Mouse (Mus musculus): ENCODE data around the gene Lrrc51. TPM values are rescaled to one million over a fixed set of nuclear protein-coding genes. Genes with fewer than 3 reads are reported as not detected.

The Lrrc51 gene
- 5.2 and 8.2 TPM in 2 replicates for polyA plus RNA-seq (2012; rRNA removed)

DNA sequence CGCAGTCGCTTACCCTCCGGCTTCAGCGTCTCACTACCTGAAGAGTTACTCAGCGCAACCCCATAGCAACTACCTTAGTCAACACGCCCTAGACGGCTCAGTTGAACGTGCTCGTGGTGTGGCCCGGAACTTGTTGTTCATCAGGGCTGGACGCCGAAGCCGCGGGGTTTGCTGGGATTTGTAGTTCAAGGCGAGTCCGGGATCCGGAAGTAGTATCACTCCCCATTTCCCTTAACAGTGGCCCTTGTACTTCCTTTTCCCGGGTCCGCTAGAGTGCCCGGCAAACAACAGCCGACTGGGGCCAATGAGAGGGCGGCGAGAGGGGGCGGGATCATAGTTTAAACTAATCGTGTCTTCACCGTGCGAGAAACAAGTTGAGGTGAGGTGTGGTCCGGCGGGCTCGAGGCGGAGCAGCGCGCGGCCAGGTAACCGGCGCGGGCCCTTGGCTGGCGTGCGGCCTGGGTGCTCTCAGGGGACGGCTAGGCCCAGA lies at the start of gene Lrrc51, which contains the start of gene Numa1:
Gene Lrrc51 (minus strand): TSS at position 145 of the 490 bp plus-strand sequence.
Gene Numa1 (plus strand): TSS at position 361 of the 490 bp plus-strand sequence.

DNA sequence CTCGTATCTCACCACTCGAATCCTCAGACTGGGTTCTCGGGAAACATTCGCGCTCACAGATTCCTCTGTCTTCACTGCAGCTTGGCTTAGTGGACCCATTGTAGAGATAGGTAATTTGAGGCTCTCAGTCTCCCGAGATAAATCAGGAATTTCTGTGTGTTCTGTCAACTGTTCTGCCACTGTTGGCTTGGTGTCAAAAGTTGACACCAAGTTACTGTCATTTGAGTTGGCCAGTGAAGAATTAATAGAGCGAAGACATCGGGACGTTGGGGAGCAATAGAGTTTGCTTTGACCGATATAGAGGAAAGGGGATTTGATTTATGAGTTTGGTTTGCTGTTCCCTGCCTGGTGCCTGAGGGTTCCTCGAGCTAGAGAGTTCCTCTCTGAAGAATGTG lies 27.4 kb downstream of the Lrrc51 start, which contains the start of gene Tomt:
Gene Tomt (minus strand): TSS at position 73 of the 395 bp plus-strand sequence.

DNA sequence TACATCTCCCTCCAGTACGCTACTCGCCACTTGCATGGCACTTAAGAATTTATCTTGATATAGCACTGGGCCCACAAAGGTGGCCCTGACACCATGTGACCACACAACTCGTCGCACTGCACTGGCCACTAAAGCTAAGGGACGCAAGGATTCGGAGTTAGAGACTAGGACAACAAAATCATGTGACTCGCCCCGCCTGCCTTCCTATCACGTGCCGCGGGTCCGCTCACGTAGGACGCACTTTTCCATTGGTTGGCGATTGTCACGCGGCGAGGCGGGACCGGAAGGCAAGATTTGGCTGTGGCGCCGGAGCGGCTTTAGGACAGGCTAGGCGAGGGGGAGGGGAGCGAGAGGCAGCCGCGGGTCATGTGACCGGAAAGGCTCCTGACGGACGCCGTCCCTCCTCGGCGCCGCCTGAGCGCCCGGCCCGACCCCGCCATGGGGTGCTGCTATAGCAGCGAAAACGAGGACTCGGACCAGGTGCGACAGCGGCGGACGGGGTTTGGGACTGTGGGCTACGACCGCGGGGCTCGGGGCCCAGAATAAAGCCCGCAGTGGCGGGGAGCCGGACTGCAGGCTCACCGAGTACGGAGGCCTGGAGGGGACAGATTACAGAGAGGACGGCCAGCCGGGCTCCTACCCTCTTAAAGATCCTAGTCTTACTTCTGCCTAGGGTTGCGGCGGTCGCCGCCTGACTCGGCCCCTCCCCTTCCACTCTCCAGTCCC lies 28.0 kb downstream of the Lrrc51 start, which contains the start of gene Lamtor1:
Gene Lamtor1 (plus strand): TSS at position 344 of the 726 bp plus-strand sequence.

DNA sequence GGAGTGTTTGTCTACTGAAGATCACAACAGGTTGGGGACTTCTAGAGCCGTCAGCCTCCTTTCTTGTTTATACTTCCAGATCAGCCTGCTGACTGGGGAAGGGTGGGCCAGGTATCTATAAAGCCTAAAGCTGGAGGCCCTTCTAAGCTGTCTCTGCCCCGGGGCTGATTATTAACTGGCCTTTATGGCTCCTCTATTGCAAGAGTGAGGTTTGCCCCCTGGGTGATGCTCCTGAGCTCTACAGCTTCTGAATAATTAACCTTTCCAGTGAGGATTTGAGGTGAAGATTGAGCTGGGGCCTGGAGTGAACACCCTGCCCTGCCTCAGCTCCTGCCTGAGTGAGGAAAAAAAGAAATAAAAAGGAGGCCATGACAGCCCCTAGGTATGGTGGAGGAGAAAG lies 63.1 kb downstream of the Lrrc51 start, which contains the start of gene Folr1:
Gene Folr1 (minus strand): TSS at position 160 of the 400 bp plus-strand sequence.

DNA sequence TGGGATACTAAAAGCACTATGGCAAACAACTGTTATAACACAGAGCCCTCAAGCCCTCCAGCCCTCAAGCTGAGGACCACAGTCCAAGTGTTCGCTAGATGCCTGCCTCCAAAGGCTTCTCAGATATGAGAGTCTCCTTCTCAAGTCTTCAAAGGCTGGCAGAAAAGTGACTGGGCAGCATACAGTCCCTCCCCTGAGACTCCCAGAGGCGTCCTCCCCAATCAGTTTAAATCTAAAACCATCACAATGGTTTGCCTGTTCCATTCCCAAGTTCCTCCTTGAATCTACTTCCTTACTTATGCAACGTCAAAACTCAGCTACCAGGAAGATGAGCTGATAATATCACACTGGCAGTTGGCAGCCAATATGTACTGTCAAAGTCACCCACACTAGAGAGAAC lies 70.3 kb downstream of the Lrrc51 start, which contains the start of gene Anapc15:
Gene Anapc15 (plus strand): TSS at position 301 of the 400 bp plus-strand sequence.

Other genes with a start within 250 kb of the Lrrc51 start
- 0.80 and 2.0 TPM in 2 replicates for gene Phox2a, start 115.6 kb downstream of the Lrrc51 start, polyA plus RNA-seq (2012; rRNA removed)
- gene Inppl1, start 95.7 kb downstream of the Lrrc51 start, polyA plus RNA-seq (2012; rRNA removed): 58.7 and 79.0 TPM in 2 replicates
- gene Folr2, start 76.7 kb downstream of the Lrrc51 start, polyA plus RNA-seq (2012; rRNA removed): 2.5 TPM in 2 replicates
- 124 and 143 TPM in 2 replicates for gene Anapc15, start 70.2 kb downstream of the Lrrc51 start, polyA plus RNA-seq (2012; rRNA removed)
- 5.8 and 12.0 TPM in 2 replicates for gene Folr1, start 63.1 kb downstream of the Lrrc51 start, polyA plus RNA-seq (2012; rRNA removed)
- 122 and 155 TPM in 2 replicates for gene Lamtor1, start 28.0 kb downstream of the Lrrc51 start, polyA plus RNA-seq (2012; rRNA removed)
- 0.12 and 0.41 TPM in 2 replicates for gene Tomt, start 27.5 kb downstream of the Lrrc51 start, polyA plus RNA-seq (2012; rRNA removed)
- gene Numa1, start 216 bp upstream of the Lrrc51 start, polyA plus RNA-seq (2012; rRNA removed): 99.9 and 104 TPM in 2 replicates
- gene Il18bp, start 84.8 kb upstream of the Lrrc51 start, polyA plus RNA-seq (2012; rRNA removed): 10.8 and 15.4 TPM in 2 replicates
- 44.9 and 79.1 TPM in 2 replicates for gene Rnf121, start 131.6 kb upstream of the Lrrc51 start, polyA plus RNA-seq (2012; rRNA removed)
- gene Xndc1, start 131.6 kb upstream of the Lrrc51 start, polyA plus RNA-seq (2012; rRNA removed): 51.6 and 62.7 TPM in 2 replicates
- gene Xntrpc, start 131.8 kb upstream of the Lrrc51 start, polyA plus RNA-seq (2012; rRNA removed): 7.5 and 11.2 TPM in 2 replicates
- gene Trpc2, start 149.2 kb upstream of the Lrrc51 start, polyA plus RNA-seq (2012; rRNA removed): 3.6 TPM in 1 of 2 replicates, not detected in the other
- 0.67 and 3.5 TPM in 2 replicates for gene Art1, start 167.8 kb upstream of the Lrrc51 start, polyA plus RNA-seq (2012; rRNA removed)
- 0.79 and 2.5 TPM in 2 replicates for gene Art5, start 175.6 kb upstream of the Lrrc51 start, polyA plus RNA-seq (2012; rRNA removed)
- 0.02 TPM in 1 of 2 replicates, not detected in the other for gene Chrna10, start 182.9 kb upstream of the Lrrc51 start, polyA plus RNA-seq (2012; rRNA removed)